Mouse (Mus musculus): Measurements from ENCODE around the gene Skap2. TPM values are rescaled to one million over a fixed set of nuclear protein-coding genes. Genes with fewer than 3 reads are reported as not detected.

The Skap2 gene
- polyA plus RNA-seq, 1 experiment from 2014 or later: 8.5 TPM

GRCm38 (mm10) chr6:51822049-51822448 is 190.3 kb downstream of the Skap2 start:
- no peaks in the 10 kb centered on the region for H3K36me3 ChIP-seq (ENCODE audit: control insufficient read depth, insufficient read depth, low read length)
- no peaks in the 10 kb centered on the region; the same call in 1 of the 2 replicates for H3K9me3 ChIP-seq (ENCODE audit: control insufficient read depth, low read length)
- no peak overlapping the region for H3K9ac ChIP-seq (ENCODE audit: low read length)
- no peak overlapping the region for H3K4me3 ChIP-seq (ENCODE audit: low read depth, low read length)
- no peak overlapping the region for H3K4me2 ChIP-seq
- WGBS: 84% methylated on average over 4 of the region's 4 CpGs
- no peaks in the 10 kb centered on the region for H3K27me3 ChIP-seq (ENCODE audit: control insufficient read depth, insufficient read depth, low read length)
- no peaks in the 10 kb centered on the region for H3K4me1 ChIP-seq (ENCODE audit: control insufficient read depth, insufficient read depth, low read length)
- ATAC-seq (ENCODE audit: low FRiP score): no peak
- no peak overlapping the region for H3K27ac ChIP-seq (ENCODE audit: low read depth, low read length)
- peak; percentile 10 for DNase-seq (ENCODE audit: low spot score, missing footprints)

- Histone ChIP-seq H3K9ac (ENCODE audit: low read length) (no peak overlapping the region), H3K9me3 (ENCODE audit: control insufficient read depth, low read length) (no peaks in the 10 kb centered on the region; the same call in 1 of the 2 replicates), H3K27ac (ENCODE audit: low read depth, low read length) (no peak overlapping the region), H3K27me3 (ENCODE audit: control insufficient read depth, insufficient read depth, low read length) (no peaks in the 10 kb centered on the region), H3K4me2 (no peak overlapping the region), H3K4me3 (ENCODE audit: low read depth, low read length) (no peak overlapping the region), H3K4me1 (ENCODE audit: control insufficient read depth, insufficient read depth, low read length) (no peaks in the 10 kb centered on the region), H3K36me3 (ENCODE audit: control insufficient read depth, insufficient read depth, low read length) (no peaks in the 10 kb centered on the region)
- WGBS: 84% methylated on average over 5 of the region's 5 CpGs
- no peak for DNase-seq (ENCODE audit: low spot score, missing footprints)
- no peak for ATAC-seq (ENCODE audit: low FRiP score)
These were observed 191.5 kb downstream of the Skap2 start for GRCm38 (mm10) chr6:51820853-51821252.

- Histone ChIP-seq H3K27me3 (ENCODE audit: control insufficient read depth, insufficient read depth, low read length) (no peaks in the 10 kb centered on the region), H3K4me1 (ENCODE audit: control insufficient read depth, insufficient read depth, low read length) (no peaks in the 10 kb centered on the region), H3K27ac (ENCODE audit: low read depth, low read length) (no peak overlapping the region), H3K9ac (ENCODE audit: low read length) (no peak overlapping the region), H3K9me3 (ENCODE audit: control insufficient read depth, low read length) (no peaks in the 10 kb centered on the region; the same call in 1 of the 2 replicates), H3K4me3 (ENCODE audit: low read depth, low read length) (no peak overlapping the region), H3K4me2 (no peak overlapping the region), H3K36me3 (ENCODE audit: control insufficient read depth, insufficient read depth, low read length) (no peaks in the 10 kb centered on the region)
- ATAC-seq (ENCODE audit: low FRiP score): no peak
- DNase-seq (ENCODE audit: low spot score, missing footprints): no peak
- WGBS: 88% methylated on average over 6 of the region's 6 CpGs
These were observed 195.3 kb downstream of the Skap2 start for GRCm38 (mm10) chr6:51816892-51817621.

GRCm38 (mm10) chr6:51810906-51811305 is 201.4 kb downstream of the Skap2 start:
- Histone ChIP-seq H3K27ac (ENCODE audit: low read depth, low read length) (no peak overlapping the region), H3K4me1 (ENCODE audit: control insufficient read depth, insufficient read depth, low read length) (no peaks in the 10 kb centered on the region), H3K36me3 (ENCODE audit: control insufficient read depth, insufficient read depth, low read length) (no peaks in the 10 kb centered on the region), H3K4me2 (no peak overlapping the region), H3K9me3 (ENCODE audit: control insufficient read depth, low read length) (no peaks in the 10 kb centered on the region), H3K27me3 (ENCODE audit: control insufficient read depth, insufficient read depth, low read length) (no peaks in the 10 kb centered on the region), H3K4me3 (ENCODE audit: low read depth, low read length) (no peak overlapping the region), H3K9ac (ENCODE audit: low read length) (no peak overlapping the region)
- WGBS: 91% methylated on average over 4 of the region's 4 CpGs
- ATAC-seq (ENCODE audit: low FRiP score) (no peak), DNase-seq (ENCODE audit: low spot score, missing footprints) (no peak)

GRCm38 (mm10) chr6:51809164-51809824 is 203.1 kb downstream of the Skap2 start:
- no peak overlapping the region for H3K9ac ChIP-seq (ENCODE audit: low read length)
- no peaks in the 10 kb centered on the region for H3K36me3 ChIP-seq (ENCODE audit: control insufficient read depth, insufficient read depth, low read length)
- no peaks in the 10 kb centered on the region for H3K9me3 ChIP-seq (ENCODE audit: control insufficient read depth, low read length)
- no peak overlapping the region for H3K27ac ChIP-seq (ENCODE audit: low read depth, low read length)
- ATAC-seq (ENCODE audit: low FRiP score) (no peak), DNase-seq (ENCODE audit: low spot score, missing footprints) (no peak)
- WGBS: 85% methylated on average over 12 of the region's 12 CpGs
- H3K4me2 ChIP-seq: no peak overlapping the region
- H3K4me1 ChIP-seq (ENCODE audit: control insufficient read depth, insufficient read depth, low read length): no peaks in the 10 kb centered on the region
- H3K4me3 ChIP-seq (ENCODE audit: low read depth, low read length): no peak overlapping the region
- no peaks in the 10 kb centered on the region for H3K27me3 ChIP-seq (ENCODE audit: control insufficient read depth, insufficient read depth, low read length)

- Histone ChIP-seq H3K9ac (ENCODE audit: low read length) (no peak overlapping the region), H3K4me3 (ENCODE audit: low read depth, low read length) (no peak overlapping the region), H3K36me3 (ENCODE audit: control insufficient read depth, insufficient read depth, low read length) (no peaks in the 10 kb centered on the region), H3K9me3 (ENCODE audit: control insufficient read depth, low read length) (no peaks in the 10 kb centered on the region), H3K27ac (ENCODE audit: low read depth, low read length) (no peak overlapping the region), H3K27me3 (ENCODE audit: control insufficient read depth, insufficient read depth, low read length) (no peaks in the 10 kb centered on the region), H3K4me2 (no peak overlapping the region), H3K4me1 (ENCODE audit: control insufficient read depth, insufficient read depth, low read length) (no peaks in the 10 kb centered on the region)
- no peak for ATAC-seq (ENCODE audit: low FRiP score)
- no peak for DNase-seq (ENCODE audit: low spot score, missing footprints)
- WGBS: 68% methylated on average over 6 of the region's 6 CpGs
These were observed 204.3 kb downstream of the Skap2 start for GRCm38 (mm10) chr6:51808011-51808410.

Other genes with a start within 250 kb of the Skap2 start
- 0.53 and 0.63 TPM in 2 replicates for gene Hoxa1, start 145.8 kb upstream of the Skap2 start, polyA plus RNA-seq (2014; fragmentation: Nextera tagmentation; extraction: Ambion mirVana)
- gene Hoxa2, start 152.3 kb upstream of the Skap2 start, polyA plus RNA-seq (2014; fragmentation: Nextera tagmentation; extraction: Ambion mirVana): 0.14 and 0.26 TPM in 2 replicates
- gene 5730596B20Rik, start 164.9 kb upstream of the Skap2 start, polyA plus RNA-seq (2014; fragmentation: Nextera tagmentation; extraction: Ambion mirVana): not detected in 2 replicates
- gene Hoxa4, start 179.2 kb upstream of the Skap2 start, polyA plus RNA-seq (2014; fragmentation: Nextera tagmentation; extraction: Ambion mirVana): not detected in 2 replicates
- gene Hoxa5, start 192.0 kb upstream of the Skap2 start, polyA plus RNA-seq (2014; fragmentation: Nextera tagmentation; extraction: Ambion mirVana): not detected in 2 replicates
- not detected in 2 replicates for gene Hoxa6, start 196.2 kb upstream of the Skap2 start, polyA plus RNA-seq (2014; fragmentation: Nextera tagmentation; extraction: Ambion mirVana)
- 0.11 TPM in 1 of 2 replicates, not detected in the other for gene Hoxa3, start 200.8 kb upstream of the Skap2 start, polyA plus RNA-seq (2014; fragmentation: Nextera tagmentation; extraction: Ambion mirVana)
- gene Gm28308, start 200.8 kb upstream of the Skap2 start, polyA plus RNA-seq (2014; fragmentation: Nextera tagmentation; extraction: Ambion mirVana): not detected in 2 replicates
- 0.14 TPM in 1 of 2 replicates, not detected in the other for gene Hoxa7, start 209.3 kb upstream of the Skap2 start, polyA plus RNA-seq (2014; fragmentation: Nextera tagmentation; extraction: Ambion mirVana)
- not detected in 2 replicates for gene Hoxa9, start 218.5 kb upstream of the Skap2 start, polyA plus RNA-seq (2014; fragmentation: Nextera tagmentation; extraction: Ambion mirVana)
- gene Hoxa10, start 228.3 kb upstream of the Skap2 start, polyA plus RNA-seq (2014; fragmentation: Nextera tagmentation; extraction: Ambion mirVana): not detected in 2 replicates
- gene Hoxa11, start 233.3 kb upstream of the Skap2 start, polyA plus RNA-seq (2014; fragmentation: Nextera tagmentation; extraction: Ambion mirVana): not detected in 2 replicates
- not detected in 2 replicates for gene Hoxa13, start 248.3 kb upstream of the Skap2 start, polyA plus RNA-seq (2014; fragmentation: Nextera tagmentation; extraction: Ambion mirVana)

Data from midbrain, embryonic 11.5 days (tissue).